Mouse (Mus musculus) E14TG2a.4 (cell line): ENCODE results near the gene Efhd2.
A peak's percentile ranks its signal among the peaks of the same experiment; 100 is the strongest.

Experiments
- H3K27me3 ChIP-seq: 2 replicates; pipeline ENCODE4 v1.6.1; 2014; ENCODE audit warnings: low read length, control low read depth; ENCODE audit not compliant: insufficient read depth
- H3K36me3 ChIP-seq: 2 replicates; pipeline ENCODE4 v1.6.1; 2014; ENCODE audit warnings: low read length, control low read depth; ENCODE audit not compliant: insufficient read depth
- H3K4me1 ChIP-seq: replicated peaks from 2 replicates; pipeline ENCODE4 v1.6.1; 2014; ENCODE audit warnings: low read depth, low read length, control low read depth
- H3K4me3 ChIP-seq: replicated peaks from 2 replicates; pipeline ENCODE4 v1.5.1; 2014; ENCODE audit warnings: mild to moderate bottlenecking, low read length
- H3K9me3 ChIP-seq: 2 replicates; pipeline ENCODE4 v1.6.1; 2014; ENCODE audit warnings: low read length, control low read depth
- CTCF ChIP-seq: conservative IDR thresholded peaks from 2 replicates; pipeline ENCODE4 v1.5.1; 2014; ENCODE audit warnings: low read length
- NANOG ChIP-seq: IDR thresholded peaks from 2 replicates; pipeline ENCODE4 v1.6.1; 2014; ENCODE audit warnings: borderline replicate concordance, low read length, mixed read lengths
- POU5F1 ChIP-seq: IDR thresholded peaks from 2 replicates; pipeline ENCODE4 v1.6.1; 2014; ENCODE audit warnings: low read length, borderline replicate concordance

Efhd2 gene

DNA sequence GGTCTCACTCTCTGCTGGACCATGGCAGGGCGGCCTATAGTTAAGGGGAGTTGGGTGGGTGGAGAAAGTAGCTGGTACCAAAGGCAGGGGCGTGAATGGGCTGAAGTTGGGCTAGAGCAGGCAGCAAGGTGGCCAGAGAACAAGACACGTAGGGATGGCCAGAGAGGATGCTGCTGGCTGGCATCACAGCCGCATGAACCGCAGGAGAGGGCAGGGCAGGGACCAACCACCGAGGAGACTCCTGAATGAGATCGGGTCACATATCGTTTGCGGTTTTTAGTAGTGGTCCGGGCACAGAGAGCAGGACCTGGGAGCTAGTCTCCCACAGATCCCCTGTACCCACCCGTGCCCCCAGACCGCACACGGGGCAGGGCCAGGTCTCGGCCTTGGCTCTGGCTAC, 15.4 kb downstream of the Efhd2 start:
- Histone ChIP-seq H3K9me3 (no peaks in the 10 kb centered on the region), H3K36me3 (peaks cover 12% of the 10 kb centered on the region; the same call in 1 of the 2 replicates)

DNA sequence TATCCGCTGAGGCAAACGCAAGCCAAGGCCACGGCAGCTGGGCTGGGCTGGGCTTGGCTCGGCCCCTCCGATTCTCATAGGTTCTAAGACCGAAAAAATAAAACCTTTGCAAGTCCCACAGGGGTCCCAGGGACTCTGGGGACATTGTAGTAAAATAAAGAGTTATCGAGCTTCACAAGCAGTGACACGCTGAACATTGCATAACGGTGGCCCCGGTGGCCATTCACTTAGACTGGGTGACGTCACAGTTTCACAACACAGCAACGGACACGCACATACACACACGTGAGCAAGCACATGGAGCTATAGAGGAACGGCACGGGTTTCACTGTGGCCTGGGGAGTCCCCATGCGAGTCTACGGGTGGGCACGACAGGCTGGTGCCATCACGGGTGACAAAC, 16.2 kb downstream of the Efhd2 start:
- 0 out of 2 replicates have a peak, but pooled peaks cover 2% of the 10 kb centered on the region for H3K27me3 ChIP-seq
- TF ChIP-seq POU5F1: no peak
- no peak for TF ChIP-seq NANOG
- no peak for TF ChIP-seq CTCF
- no peaks in the 10 kb centered on the region for H3K9me3 ChIP-seq
- H3K4me3 ChIP-seq: no peak overlapping the region
- peaks cover 35% of the 10 kb centered on the region for H3K4me1 ChIP-seq
- H3K36me3 ChIP-seq: peaks cover 12% of the 10 kb centered on the region; the same call in 1 of the 2 replicates

More for the DNA sequence above, 15.4 kb downstream of the Efhd2 start:
- no peak for TF ChIP-seq POU5F1
- TF ChIP-seq CTCF: no peak
- no peak for TF ChIP-seq NANOG
- peaks cover 43% of the 10 kb centered on the region for H3K4me1 ChIP-seq
- no peak overlapping the region for H3K4me3 ChIP-seq
- 0 out of 2 replicates have a peak, but pooled peaks cover 2% of the 10 kb centered on the region for H3K27me3 ChIP-seq

DNA sequence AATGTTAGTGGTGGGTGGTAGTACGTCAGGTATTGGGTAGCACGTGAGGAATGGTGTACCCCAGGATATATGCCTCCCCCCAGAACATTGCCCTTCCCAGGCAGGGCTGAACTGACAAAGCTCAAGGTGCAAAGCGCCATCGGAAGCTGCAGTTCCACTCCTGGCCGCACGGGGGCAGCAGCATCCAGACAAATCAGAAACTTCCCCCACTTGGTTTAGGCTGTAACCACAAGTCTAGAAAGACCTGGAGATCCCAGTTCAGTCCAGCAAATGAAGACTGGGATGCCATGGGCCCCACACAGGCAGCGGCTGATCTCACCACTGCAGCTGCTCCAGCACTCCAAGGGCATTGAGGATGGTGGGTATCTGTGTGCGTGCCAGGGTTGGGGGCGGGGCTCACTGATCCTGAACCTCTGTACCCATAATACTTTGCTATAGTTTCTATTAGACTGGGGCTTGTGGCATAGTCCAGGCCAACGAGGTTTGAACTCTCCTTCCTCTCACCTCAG, 17.2 kb downstream of the Efhd2 start:
- H3K4me1 ChIP-seq: peaks cover 35% of the 10 kb centered on the region
- 0 out of 2 replicates have a peak, but pooled peaks cover 2% of the 10 kb centered on the region for H3K27me3 ChIP-seq
- TF ChIP-seq POU5F1: no peak
- TF ChIP-seq NANOG: no peak
- peak; percentile 97 for TF ChIP-seq CTCF
- H3K36me3 ChIP-seq: peaks cover 12% of the 10 kb centered on the region; the same call in 1 of the 2 replicates
- H3K4me3 ChIP-seq: no peak overlapping the region
- H3K9me3 ChIP-seq: no peaks in the 10 kb centered on the region

DNA sequence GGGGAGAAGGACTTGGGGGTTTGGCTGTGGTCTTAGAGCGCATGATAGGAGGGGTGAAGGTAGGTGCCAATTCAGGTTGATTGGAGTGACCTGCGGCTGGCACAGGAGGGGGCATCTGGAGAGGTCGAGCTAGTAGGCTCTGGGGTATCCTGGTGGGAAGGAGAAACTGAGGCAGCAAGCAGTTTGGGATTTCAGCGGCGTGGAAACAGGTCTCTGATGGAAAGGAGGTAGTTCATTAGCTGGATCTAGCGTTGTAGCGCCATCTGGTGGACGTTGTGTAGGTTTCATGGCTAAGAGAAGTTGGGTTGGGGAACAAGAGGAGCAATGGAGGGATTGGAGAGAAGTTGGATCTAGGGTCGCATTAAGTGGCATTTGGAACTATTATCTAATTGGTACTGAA, 21.3 kb downstream of the Efhd2 start:
- H3K4me1 ChIP-seq: peaks cover 10% of the 10 kb centered on the region
- no peak overlapping the region for H3K4me3 ChIP-seq
- no peaks in the 10 kb centered on the region for H3K36me3 ChIP-seq
- no peaks in the 10 kb centered on the region for H3K9me3 ChIP-seq
- TF ChIP-seq CTCF (peak; percentile 25; the same call in 1 of the 2 replicates), POU5F1 (no peak)
- H3K27me3 ChIP-seq: 0 out of 2 replicates have a peak, but pooled peaks cover 2% of the 10 kb centered on the region

DNA sequence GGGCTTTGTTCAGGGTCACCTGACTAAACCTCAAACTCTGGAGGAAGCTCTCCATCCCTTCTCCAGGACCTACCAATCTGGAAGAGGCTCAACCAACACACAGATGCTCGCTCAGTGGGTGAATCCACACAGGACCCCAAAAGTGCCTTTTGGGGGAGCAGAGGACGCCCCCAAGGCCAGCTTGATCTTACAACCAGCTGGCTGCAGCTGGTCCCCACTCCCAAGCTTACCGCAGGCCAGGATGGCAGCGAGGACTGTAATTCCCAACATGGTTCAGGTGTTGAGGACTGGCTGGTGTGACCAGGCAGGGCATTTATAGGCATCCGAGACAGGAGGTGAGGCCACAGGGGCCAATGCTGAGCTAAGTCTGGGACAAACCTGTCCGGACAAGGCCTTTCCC, 28.7 kb downstream of the Efhd2 start, which contains the start of gene Ctrc:
Gene Ctrc (minus strand): TSS at position 361 of the 400 bp plus-strand sequence.
- H3K27me3 ChIP-seq: peaks cover 5% of the 10 kb centered on the region
- H3K4me1 ChIP-seq: no peaks in the 10 kb centered on the region
- no peaks in the 10 kb centered on the region for H3K9me3 ChIP-seq
- H3K4me3 ChIP-seq: no peak within 1 kb of the TSS
- H3K36me3 ChIP-seq: no peaks in the 10 kb centered on the region
- TF ChIP-seq POU5F1 (no peak), NANOG (no peak), CTCF (no peak)

DNA sequence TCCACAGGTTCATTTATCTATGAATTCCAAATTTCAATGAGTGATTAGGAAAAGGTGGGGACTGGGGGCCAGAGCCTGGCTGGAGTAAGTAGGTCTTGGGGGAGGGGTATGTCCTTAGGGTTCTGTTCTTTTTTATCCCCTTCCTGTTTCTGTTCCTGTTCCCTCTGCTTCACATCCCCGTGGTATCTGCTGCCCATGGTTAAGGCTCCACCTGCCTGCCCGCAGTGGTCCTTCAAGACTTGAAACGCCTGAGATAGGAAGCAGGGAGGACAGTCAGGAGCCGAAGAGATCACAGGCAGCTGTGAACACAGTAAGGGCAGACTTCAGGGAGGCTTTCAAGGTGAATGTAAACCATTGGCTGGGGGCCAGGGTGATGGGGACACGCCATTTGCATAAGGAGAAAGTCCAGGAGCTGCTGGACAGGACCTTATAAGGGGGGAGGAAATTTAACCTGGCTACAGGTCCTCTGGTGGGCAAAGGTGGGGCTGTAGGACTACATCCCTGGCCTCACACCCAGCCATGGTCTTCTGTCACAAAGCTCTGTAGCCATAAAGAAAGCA, 40.1 kb downstream of the Efhd2 start:
- peaks cover 4% of the 10 kb centered on the region; the same call in 1 of the 2 replicates for H3K27me3 ChIP-seq
- peaks cover 27% of the 10 kb centered on the region for H3K4me1 ChIP-seq
- no peak overlapping the region for H3K4me3 ChIP-seq
- H3K9me3 ChIP-seq: no peaks in the 10 kb centered on the region
- no peaks in the 10 kb centered on the region for H3K36me3 ChIP-seq
- TF ChIP-seq NANOG (no peak), POU5F1 (no peak), CTCF (no peak)

DNA sequence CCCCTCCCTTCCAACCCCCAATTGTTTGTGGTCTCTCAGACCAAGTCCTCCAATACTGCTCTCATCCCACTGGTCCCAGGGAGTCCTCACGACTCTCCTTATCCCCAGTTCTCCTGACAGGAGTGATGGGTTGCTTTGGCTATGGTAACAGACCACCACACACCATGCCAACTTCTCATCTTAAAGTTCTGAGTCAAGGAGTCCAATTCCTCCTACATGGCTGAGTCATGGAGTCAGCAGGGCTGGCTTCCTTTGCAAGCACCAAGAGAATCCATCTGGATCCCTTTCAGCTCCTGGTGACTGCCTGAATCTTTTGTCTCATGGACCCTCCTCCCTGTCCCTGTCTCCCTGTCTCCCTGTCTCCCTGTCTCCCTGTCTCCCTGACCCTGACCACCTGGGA, 40.8 kb downstream of the Efhd2 start:
- Histone ChIP-seq H3K4me1 (peaks cover 27% of the 10 kb centered on the region), H3K9me3 (no peaks in the 10 kb centered on the region), H3K27me3 (peaks cover 4% of the 10 kb centered on the region; the same call in 1 of the 2 replicates), H3K4me3 (no peak overlapping the region), H3K36me3 (no peaks in the 10 kb centered on the region)
- TF ChIP-seq CTCF (no peak), POU5F1 (no peak), NANOG (no peak)

DNA sequence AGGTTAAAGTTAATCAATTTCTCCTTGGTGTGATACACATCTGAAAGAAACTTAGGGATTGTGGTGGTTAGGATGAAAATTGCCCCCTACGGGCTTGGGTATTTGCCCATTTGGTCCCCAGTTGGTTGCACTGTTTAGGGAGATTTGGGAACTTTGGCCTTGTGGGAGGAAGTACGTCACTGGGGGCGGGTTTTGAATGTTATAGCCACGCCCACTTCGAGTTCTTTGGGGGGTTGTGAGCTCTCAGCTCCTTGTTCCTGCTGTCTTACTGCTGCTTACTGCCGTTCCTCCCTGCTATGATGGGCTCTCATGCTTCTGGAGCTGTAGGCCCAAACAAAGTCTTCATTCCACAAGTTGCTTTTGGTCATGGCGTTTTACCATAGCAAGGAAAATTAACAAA, 43.4 kb downstream of the Efhd2 start:
- H3K9me3 ChIP-seq: no peaks in the 10 kb centered on the region
- H3K27me3 ChIP-seq: peaks cover 4% of the 10 kb centered on the region; the same call in 1 of the 2 replicates
- no peak for TF ChIP-seq POU5F1
- TF ChIP-seq NANOG: no peak
- no peak for TF ChIP-seq CTCF
- no peaks in the 10 kb centered on the region for H3K36me3 ChIP-seq
- peaks cover 24% of the 10 kb centered on the region for H3K4me1 ChIP-seq
- H3K4me3 ChIP-seq: peak overlapping the region; percentile 51
